Mouse (Mus musculus): ENCODE results near the gene Chn2. TPM values are rescaled to one million over a fixed set of nuclear protein-coding genes. Genes with fewer than 3 reads are reported as not detected.

Chn2 gene
- polyA plus RNA-seq, 1 experiment = 9.5 TPM

DNA sequence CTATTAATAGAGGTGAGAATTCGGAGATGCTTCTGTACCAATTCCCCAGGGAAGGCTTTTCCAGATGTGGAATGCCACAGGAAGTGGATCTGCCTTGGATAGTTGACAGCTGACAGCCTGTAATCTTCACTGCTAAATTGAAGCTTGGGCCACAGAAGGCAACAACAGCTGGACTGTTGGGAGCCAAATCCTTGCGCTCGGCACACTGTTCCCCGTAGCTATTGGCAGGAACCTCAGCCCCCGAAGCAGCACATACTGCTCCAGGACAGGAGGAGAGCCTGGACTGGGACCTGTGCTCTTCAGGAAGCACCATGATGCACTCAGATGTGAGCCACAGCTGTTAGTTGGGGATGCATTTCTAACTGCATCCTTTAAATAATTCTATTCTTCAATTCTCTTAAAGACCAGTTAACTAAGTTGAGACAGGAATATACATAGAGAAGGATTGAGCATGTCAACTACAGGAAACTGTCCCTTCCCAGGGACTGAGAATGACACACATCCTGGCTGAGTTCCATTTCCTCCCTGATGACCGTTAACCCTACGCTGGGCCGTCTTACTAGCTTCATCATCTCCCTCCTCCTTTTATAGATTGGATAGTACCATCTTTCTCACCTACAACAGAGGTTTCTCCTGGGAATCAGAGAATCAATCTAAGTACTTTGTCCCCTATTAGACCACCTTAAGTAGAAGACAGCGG, 64.1 kb downstream of the Chn2 start:
- no peaks in the 10 kb centered on the region for H3K9me3 ChIP-seq
- H3K4me1 ChIP-seq = peaks cover 60% of the 10 kb centered on the region
- peaks cover 3% of the 10 kb centered on the region for H3K27me3 ChIP-seq (replicated peaks)
- no peak overlapping the region for H3K4me3 ChIP-seq (replicated peaks)
- H3K36me3 ChIP-seq (replicated peaks; ENCODE audit: low read length) = no peaks in the 10 kb centered on the region
- TF ChIP-seq GATA1 (IDR thresholded peaks at IDR 0.05; ENCODE audit: borderline replicate concordance, low read length) (no peak), FLI1 (IDR thresholded peaks at IDR 0.05; ENCODE audit: low read length) (no peak)

DNA sequence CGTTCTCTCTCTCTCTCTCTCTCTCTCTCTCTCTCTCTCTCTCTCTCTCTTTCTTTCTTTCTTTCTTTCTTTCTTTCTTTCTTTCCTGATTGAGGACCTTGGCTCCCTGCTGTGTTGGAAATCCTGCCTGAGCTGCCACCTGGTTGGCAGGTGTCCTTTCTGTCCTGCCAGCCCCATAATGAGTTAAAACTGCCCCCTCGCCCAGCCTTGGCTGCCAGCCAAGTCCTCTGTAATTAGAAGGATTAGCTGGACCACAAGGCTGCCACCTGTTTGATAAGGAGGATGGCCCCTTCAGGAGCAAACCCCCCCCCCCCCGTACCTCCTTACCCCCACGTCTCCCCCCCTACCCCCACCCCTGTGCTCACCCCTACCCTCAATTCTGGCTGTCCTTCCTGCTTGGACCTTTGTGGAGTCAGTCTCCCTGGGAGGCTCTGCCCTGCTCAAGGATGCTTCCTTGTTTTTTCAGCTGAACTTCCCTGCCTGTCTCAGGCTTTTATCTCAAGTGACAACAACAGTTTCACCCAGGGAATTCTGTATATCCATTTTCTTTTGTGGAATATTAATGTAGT, 72.1 kb downstream of the Chn2 start:
- TF ChIP-seq GATA1 (IDR thresholded peaks at IDR 0.05; ENCODE audit: borderline replicate concordance, low read length) (no peak), FLI1 (IDR thresholded peaks at IDR 0.05; ENCODE audit: low read length) (no peak)
- H3K27me3 ChIP-seq (replicated peaks) = peaks cover 9% of the 10 kb centered on the region
- H3K4me3 ChIP-seq (replicated peaks) = no peak overlapping the region
- H3K4me1 ChIP-seq = peaks cover 73% of the 10 kb centered on the region
- H3K36me3 ChIP-seq (replicated peaks; ENCODE audit: low read length) = no peaks in the 10 kb centered on the region
- no peaks in the 10 kb centered on the region for H3K9me3 ChIP-seq

DNA sequence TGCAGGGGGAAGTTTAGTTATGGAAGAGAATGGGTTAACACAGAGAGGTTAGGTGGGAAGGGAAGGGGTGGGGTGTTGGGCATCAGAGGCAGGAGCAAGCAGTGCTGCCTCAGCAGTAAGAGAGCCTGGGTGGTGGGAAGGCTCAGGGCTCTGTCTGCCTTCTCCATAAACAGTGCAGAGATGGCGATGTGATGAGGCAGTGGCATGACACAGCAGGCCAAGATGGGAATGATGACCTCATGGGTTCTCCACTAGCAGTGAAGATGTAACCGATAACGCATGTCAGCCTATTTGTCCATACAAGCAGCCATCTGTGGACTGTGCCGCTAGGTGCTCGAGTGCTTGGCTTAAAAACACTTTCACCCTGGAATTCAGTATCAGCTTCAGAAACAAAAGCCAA, 74.0 kb downstream of the Chn2 start:
- no peaks in the 10 kb centered on the region for H3K36me3 ChIP-seq (replicated peaks; ENCODE audit: low read length)
- H3K9me3 ChIP-seq = no peaks in the 10 kb centered on the region
- peak overlapping the region; percentile 69 for H3K4me3 ChIP-seq (replicated peaks)
- H3K4me1 ChIP-seq = peaks cover 74% of the 10 kb centered on the region
- TF ChIP-seq GATA1 (IDR thresholded peaks at IDR 0.05; ENCODE audit: borderline replicate concordance, low read length) (no peak), FLI1 (IDR thresholded peaks at IDR 0.05; ENCODE audit: low read length) (no peak)
- H3K27me3 ChIP-seq (replicated peaks) = peaks cover 7% of the 10 kb centered on the region

GRCm38 (mm10) chr6:54114412-54114811, 75.1 kb downstream of the Chn2 start:
- no peak overlapping the region for H3K4me3 ChIP-seq (replicated peaks)
- H3K4me1 ChIP-seq = peaks cover 81% of the 10 kb centered on the region
- no peaks in the 10 kb centered on the region for H3K9me3 ChIP-seq
- no peaks in the 10 kb centered on the region for H3K36me3 ChIP-seq (replicated peaks; ENCODE audit: low read length)
- H3K27me3 ChIP-seq (replicated peaks) = peaks cover 5% of the 10 kb centered on the region
- TF ChIP-seq FLI1 (IDR thresholded peaks at IDR 0.05; ENCODE audit: low read length) = no peak
- no peak for TF ChIP-seq GATA1 (IDR thresholded peaks at IDR 0.05; ENCODE audit: borderline replicate concordance, low read length)

- H3K36me3 ChIP-seq (replicated peaks; ENCODE audit: low read length) = no peaks in the 10 kb centered on the region
These were observed 76.9 kb downstream of the Chn2 start for GRCm38 (mm10) chr6:54116299-54116698.

GRCm38 (mm10) chr6:54117001-54117591, 77.7 kb downstream of the Chn2 start:
- H3K36me3 ChIP-seq (replicated peaks; ENCODE audit: low read length) = no peaks in the 10 kb centered on the region
- no peaks in the 10 kb centered on the region for H3K9me3 ChIP-seq
- peaks cover 73% of the 10 kb centered on the region for H3K4me1 ChIP-seq
- H3K27me3 ChIP-seq (replicated peaks) = no peaks in the 10 kb centered on the region
- no peak for TF ChIP-seq GATA1 (IDR thresholded peaks at IDR 0.05; ENCODE audit: borderline replicate concordance, low read length)
- TF ChIP-seq FLI1 (IDR thresholded peaks at IDR 0.05; ENCODE audit: low read length) = no peak
- peak overlapping the region; percentile 64 for H3K4me3 ChIP-seq (replicated peaks)

More at GRCm38 (mm10) chr6:54116299-54116698, 76.9 kb downstream of the Chn2 start:
- TF ChIP-seq FLI1 (IDR thresholded peaks at IDR 0.05; ENCODE audit: low read length) (no peak), GATA1 (IDR thresholded peaks at IDR 0.05; ENCODE audit: borderline replicate concordance, low read length) (no peak)
- H3K4me3 ChIP-seq (replicated peaks) = peak overlapping the region; percentile 19
- no peaks in the 10 kb centered on the region for H3K27me3 ChIP-seq (replicated peaks)
- no peaks in the 10 kb centered on the region for H3K9me3 ChIP-seq
- H3K4me1 ChIP-seq = peaks cover 73% of the 10 kb centered on the region

DNA sequence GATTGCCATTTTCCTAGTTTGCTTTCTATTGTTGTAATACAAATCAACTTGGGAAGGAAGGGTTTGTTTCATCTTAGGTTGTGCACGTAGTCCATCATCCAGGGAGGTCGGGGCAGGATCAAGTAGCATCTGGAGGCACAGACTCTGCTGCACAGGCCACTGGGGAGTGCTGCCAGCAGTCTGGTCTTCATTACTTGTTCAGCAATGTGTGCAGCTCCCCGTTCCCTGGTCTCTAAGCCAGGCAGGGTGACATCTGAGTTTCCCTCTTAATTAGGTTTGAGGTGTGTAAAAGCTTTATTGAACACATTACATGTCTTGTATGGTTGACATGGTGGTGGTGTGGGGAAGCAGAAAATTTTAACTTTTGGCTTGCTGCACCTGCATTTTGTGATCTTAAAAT, 79.0 kb downstream of the Chn2 start:
- Histone ChIP-seq H3K27me3 (replicated peaks) (no peaks in the 10 kb centered on the region), H3K36me3 (replicated peaks; ENCODE audit: low read length) (no peaks in the 10 kb centered on the region), H3K4me3 (replicated peaks) (no peak overlapping the region), H3K9me3 (no peaks in the 10 kb centered on the region), H3K4me1 (peaks cover 63% of the 10 kb centered on the region)
- TF ChIP-seq GATA1 (IDR thresholded peaks at IDR 0.05; ENCODE audit: borderline replicate concordance, low read length) (no peak), FLI1 (IDR thresholded peaks at IDR 0.05; ENCODE audit: low read length) (no peak)

DNA sequence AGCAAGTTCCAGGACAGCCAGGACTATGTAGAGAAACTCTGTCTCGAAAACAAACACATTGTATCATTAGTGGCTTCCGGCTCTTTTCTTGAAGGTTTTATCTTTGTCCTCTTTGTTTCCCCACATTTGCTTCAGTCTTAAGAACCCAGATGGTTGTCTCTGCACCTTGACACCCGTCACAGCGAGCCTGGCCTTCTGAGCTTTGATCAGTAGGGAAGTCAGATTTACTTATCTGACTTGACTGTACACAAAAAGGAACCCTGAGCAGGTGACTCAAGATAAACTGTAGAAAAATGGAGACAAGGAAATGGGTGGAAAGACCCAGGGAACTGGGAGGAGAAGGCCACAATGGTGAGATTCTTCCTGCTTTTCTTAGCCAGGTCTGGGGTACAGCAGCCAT, 79.5 kb downstream of the Chn2 start:
- Histone ChIP-seq H3K4me3 (replicated peaks) (no peak overlapping the region), H3K27me3 (replicated peaks) (no peaks in the 10 kb centered on the region), H3K4me1 (peaks cover 60% of the 10 kb centered on the region), H3K9me3 (no peaks in the 10 kb centered on the region), H3K36me3 (replicated peaks; ENCODE audit: low read length) (no peaks in the 10 kb centered on the region)
- no peak for TF ChIP-seq FLI1 (IDR thresholded peaks at IDR 0.05; ENCODE audit: low read length)
- no peak for TF ChIP-seq GATA1 (IDR thresholded peaks at IDR 0.05; ENCODE audit: borderline replicate concordance, low read length)

GRCm38 (mm10) chr6:54119461-54119860, 80.1 kb downstream of the Chn2 start:
- H3K27me3 ChIP-seq (replicated peaks) = no peaks in the 10 kb centered on the region
- no peak overlapping the region for H3K4me3 ChIP-seq (replicated peaks)
- no peaks in the 10 kb centered on the region for H3K36me3 ChIP-seq (replicated peaks; ENCODE audit: low read length)
- H3K4me1 ChIP-seq = peaks cover 66% of the 10 kb centered on the region
- TF ChIP-seq GATA1 (IDR thresholded peaks at IDR 0.05; ENCODE audit: borderline replicate concordance, low read length) (no peak), FLI1 (IDR thresholded peaks at IDR 0.05; ENCODE audit: low read length) (no peak)
- H3K9me3 ChIP-seq = no peaks in the 10 kb centered on the region
